Mouse (Mus musculus) frontal cortex, postnatal 25 days (tissue): ENCODE measurements at regions not wholly inside any gene's neighbourhood (a gene's known extent, or its start where the extent isn't known, plus 50 kb on each side); places are given as distances from the start of the nearest gene placed in this dataset.

ENCODE experiments used
- DNase-seq, 2 experiments: peaks; one replicate each; pipeline ENCODE4 v3.0.0; 2022; ENCODE audit warnings: low spot score in 2 of 2

DNA sequence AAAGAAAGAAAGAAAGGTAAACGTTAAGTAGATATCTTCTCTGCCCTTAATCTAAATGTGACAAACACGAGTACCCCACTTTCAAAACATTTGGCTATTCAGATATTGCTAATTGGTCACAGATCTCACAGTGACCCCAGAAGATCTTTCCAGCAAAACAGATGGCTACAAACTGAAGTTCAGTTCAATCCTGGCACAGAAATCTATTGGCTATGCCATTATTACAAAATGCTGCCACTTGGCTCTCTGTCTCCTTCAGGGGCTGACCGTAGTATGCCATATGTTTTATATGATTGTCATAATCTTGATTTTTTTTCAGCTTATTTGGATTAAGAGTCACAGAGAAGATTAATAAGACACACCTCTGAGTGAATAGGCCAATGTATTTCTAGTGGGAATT is 873.2 kb downstream of the Slc22a22 start:
- DNase-seq, result no peak

DNA sequence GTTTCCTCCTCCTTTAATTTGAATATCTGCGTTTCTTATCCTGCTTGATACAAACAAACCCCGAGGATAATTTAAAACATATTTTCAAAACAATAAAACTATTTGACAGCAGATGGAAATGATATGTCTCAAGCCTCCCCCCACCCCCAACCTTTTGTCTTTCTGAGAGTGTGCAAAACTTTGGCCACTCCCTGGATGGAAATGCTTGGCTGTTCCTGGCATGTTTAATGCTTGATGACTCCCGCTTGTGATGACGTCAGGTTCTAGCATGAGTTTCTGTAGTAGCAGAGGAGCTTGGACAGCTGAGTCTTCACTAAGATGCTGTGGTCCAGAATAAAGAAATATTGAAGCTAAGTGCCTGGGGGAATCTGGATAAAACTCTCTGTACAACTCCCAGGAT is 884.8 kb downstream of the Slc22a22 start:
- no peak for DNase-seq

DNA sequence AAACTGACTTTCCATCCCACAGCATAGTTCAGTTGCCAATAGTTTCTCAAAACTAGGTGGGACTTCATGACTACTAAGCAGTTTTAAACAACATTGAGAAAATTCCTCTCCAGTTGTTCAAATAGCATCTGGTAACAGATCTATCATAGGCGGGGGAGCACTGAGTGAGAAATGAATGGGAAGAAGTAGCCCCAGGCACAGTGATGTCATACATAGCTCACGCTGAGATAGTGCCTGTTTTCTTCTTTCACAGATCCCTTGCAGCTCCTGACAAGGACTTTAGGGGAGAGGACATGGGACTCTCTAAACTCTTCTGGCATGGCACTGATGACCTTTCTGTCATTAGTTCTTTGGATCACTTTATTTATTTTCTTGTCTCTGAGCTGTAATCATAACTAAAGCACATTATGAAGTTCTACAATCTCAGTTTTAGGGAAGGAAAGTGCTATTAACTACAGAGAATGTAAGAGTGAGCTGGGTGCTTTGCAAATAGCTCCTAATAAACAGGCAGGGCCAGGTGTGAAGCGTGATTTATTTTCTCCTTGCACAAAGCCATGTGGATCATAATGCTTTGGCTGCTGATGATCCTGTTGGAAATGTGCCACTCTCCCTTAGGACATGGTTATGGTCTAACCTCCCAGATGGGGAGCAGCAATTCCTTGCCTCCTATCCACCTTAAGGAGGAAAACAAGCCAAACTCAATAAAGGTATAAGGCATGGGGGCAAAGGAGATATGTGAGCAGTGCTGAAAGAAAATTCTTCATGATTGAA is 896.5 kb downstream of the Slc22a22 start:
- DNase-seq, result no peak

DNA sequence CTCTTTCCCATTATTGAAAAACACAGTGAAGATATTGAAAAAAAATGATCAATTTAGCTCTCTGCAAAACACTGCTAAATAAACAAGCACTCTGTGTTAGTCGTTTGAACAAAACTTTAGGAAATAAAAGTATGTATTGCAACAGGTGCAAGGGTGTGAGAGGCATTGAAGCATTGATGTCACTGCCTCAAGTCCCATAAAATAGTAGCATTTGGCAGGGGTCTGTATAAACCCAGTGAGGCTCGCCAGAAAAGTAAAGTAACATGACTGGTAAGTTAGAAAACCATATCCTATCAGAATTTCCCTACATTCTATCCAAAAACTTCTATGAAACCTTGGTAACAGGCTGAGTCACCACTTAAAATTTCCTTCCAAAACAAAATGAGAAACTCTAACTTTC is 914.2 kb downstream of the Slc22a22 start:
- no peak for DNase-seq

DNA sequence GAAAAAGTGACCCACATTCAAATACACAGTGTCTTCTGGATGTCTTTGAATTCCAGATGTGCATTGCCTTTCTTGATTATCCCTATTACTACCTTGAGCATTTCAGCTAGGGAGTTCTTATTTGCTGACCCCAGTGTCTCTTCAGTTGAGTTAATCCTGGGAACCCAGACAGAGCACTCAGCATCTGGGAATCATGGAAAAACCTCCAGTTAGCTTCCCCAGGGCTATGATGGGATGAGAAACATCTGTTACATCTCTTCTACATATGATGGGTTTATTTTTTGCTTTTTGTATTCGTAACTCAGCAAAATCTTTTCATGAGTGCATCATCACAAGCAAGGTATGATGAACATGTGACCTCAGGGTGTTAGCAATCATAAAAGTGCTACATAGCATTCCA is 914.6 kb downstream of the Slc22a22 start:
- DNase-seq, result no peak

DNA sequence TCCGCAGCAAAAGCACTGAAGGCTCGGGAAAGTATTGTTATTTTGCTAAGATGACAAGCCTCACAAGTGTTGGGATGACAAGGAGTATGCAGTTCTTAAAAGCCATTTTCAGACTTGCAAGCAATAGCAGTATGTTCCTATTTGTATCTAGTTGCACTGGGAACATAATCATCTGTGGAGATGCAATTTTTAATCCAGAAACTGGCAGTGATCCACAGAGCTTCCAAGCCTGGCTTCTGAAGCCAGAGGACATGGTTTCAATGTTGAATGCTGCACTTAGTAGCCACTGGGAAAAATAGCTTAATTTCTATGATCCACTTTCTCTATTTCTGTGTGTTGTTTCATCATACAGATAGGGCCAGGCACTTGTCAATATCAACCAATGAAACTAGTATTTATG is 915.3 kb downstream of the Slc22a22 start:
- DNase-seq, result no peak

DNA sequence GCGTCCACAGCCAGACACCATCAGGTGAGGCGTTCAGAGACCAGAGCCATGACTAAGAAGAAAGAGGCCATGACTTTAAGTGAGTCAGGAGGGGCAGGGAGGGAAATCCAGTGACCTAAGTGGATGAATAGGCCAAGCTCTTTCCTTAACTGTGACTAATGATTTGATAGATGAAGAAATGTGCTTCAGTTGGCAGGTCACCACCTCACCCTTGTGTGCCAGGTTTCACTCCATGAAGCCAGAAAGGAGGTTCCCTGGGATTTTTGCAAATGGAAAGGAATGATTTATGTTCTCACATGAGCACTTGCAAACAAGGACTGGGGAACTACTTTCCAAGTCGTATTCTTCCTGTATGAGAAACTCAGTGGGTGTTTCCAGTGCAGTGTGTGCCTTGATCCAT is 923.0 kb downstream of the Slc22a22 start:
- DNase-seq, result no peak

DNA sequence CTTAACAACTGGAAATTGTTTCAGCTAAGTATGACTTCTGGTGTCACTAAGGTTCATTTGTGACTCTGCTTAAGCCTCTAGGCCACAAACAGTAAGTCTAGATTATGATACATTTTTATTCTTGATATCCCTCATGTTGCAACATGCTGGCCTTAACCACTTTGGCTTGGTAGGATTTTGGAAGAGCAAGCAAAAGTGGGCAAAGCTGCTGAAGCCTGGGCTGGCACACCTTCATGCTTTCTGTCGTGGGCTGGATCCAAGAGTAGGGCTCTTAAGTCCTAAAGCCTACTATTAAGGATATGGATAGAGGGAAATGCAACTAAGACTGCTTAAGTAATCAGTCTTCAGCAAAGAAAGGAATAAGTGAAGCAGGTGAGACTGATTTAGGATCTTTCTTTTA is 923.6 kb downstream of the Slc22a22 start:
- DNase-seq, result no peak

DNA sequence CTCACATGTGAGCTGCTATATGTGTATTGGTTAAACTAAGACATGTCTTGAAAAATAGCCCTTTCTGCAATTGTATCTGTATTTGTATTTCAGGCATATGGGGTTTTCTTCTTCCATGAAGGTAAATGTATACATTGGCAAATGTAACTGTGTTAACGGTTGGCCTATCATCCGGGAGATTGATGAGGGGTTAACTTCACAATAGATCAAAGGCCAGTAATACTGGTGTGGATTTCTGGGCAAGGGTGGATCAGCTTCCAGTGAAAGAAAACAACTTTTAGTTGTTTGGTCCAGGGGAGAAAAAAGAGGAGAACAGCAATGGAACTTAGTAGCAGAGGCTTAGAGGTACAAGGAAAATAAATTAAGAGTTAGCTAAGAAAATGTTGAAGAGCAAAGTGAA is 945.9 kb downstream of the Slc22a22 start:
- DNase-seq, result no peak

DNA sequence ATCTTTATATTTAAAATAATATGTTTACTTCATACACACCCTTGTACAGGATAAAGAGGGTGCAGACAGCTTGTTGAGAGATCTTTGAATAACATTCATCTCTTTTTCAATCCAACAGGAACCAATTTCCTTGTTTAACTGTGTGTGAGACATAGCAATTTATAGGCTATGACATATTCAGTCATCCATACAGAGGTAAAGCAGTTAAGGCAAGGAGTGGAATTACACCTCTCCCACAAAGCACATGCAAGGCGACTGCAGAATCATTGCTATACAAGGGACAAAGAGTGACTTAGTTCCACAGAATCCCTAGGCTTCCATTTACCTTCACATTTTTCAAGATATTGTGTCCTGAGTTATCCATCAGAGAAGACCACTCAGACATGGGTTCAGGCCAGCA is 959.0 kb downstream of the Slc22a22 start:
- DNase-seq, result no peak

DNA sequence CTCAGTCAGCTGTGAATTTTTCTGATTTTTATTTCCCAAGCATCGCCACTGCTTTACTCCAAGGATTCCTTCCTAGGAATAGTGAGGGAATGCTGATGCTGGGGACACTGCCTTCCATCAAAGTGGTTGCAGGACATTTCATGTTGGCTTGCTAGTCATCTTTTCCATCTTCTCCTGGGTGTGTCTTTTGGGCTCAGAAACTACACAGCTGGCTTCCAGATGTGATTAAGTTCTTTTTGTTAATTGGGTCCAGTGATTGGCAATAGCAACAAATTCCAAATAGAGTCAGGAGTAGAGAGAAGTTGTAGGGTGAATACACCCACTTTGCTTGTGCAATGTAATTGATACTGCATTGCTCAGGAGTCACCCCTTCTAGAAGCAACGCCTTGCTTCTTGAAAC is 961.3 kb downstream of the Slc22a22 start:
- no peak for DNase-seq

DNA sequence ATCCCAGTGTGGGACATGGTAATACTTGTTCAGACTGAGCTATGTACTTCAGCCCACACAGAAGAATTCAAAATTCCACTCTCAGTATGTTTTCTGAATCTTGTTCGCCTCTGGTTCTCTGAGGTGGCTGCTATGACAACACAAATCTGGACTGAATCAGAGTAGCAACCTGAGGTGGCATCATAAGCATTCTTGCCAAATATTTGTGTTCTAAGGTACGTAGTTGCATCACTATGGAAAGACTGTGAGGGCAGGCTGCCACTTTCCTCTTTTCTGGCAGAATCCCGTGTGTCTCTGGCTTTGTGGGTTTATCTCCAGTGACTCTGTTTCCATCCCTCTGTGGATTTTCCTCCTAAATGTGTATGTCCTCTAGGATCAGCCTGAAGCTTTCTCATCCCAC is 978.7 kb downstream of the Slc22a22 start:
- DNase-seq, result no peak

DNA sequence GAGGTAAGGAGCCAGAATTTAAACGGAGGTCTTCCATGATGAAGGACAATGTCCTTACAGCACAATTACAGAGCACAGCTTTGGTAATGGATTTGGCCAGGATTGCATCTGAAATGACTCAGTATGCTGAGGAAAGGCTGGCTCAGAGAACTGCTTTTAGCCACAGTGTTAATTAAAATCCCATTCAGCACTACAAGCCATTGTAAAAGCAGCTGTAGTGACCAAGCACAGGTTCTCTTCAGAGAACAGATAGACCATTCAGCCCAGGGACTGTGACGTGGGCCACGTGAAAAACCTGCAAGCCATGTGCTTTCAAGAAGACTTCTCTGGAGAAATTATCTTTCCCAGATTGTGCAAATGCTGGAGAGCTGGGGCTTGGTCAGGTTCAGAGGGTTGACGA is 979.7 kb downstream of the Slc22a22 start:
- DNase-seq, result no peak

DNA sequence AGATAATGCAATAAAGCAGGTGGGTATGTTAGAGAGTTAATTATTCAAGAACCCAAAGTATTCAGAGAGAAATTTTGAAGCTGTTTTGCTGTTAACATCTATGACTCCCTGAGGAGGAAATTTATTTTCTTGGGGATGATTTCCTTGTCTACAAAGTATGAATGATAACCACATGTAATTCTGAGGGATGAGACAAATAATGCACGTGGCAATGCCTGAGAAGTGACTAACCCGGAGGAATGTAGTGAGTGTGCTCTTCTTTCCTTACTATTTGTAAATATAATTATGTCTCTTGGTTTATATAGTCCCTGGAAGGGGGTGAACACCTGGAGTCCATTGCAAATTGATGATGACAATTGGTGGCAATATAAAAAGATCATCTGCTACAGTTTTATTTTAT is 981.1 kb downstream of the Slc22a22 start:
- no peak for DNase-seq

DNA sequence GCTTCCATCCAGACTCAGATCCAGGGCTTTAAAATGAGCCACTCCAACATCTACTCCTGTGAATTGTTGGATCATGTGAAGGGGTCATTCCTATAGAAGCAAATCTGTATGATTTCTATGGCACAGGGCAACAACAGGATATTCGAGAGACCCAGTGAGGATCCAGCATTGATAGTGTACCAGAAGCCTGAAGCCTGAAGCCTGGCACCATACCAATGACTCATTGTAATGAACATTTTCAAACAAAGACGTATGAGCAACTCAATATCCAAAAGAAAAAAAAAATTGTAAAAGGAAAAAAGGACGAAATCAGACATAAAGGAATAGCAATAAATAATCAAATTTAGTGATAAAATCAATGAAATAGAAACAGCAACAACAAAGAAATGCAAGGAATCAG is 991.5 kb downstream of the Slc22a22 start:
- DNase-seq, result no peak

DNA sequence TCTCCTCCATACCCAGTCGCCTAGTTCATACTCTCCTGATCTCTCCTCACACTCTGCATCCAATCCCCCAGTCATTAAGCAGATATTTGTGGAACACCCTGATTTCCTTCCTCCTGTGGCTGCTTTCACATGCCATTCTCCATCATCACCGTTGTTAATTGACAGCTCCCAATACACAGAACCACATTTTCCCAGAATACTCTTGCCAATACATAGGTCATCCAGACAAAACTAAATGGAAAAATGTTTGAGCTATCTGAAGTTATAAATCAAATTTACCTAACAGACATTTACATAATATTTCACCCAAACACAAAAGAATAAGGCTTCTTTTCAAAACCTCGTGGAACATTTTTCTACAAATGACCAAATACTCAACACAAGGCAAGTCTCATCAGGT is 992.7 kb downstream of the Slc22a22 start:
- no peak for DNase-seq

DNA sequence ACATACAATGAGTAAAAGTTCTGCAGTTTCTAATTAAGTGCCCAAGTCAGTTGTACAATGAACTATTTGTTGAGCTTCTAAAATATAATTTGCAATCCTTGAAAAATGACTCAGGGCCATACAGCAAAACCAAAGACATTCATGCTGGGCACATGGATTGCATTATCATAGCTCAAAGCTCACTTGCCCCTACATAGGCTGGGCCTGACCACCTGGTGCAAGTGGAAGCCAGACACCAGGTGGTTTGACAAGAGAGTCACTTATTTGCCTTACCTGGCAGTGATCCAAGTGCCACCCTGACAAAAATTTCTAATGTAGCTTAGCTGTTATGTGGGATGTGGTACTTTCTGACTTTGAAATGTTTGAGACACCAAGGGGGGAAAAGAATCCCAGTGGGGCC is 997.7 kb downstream of the Slc22a22 start:
- DNase-seq, result no peak

DNA sequence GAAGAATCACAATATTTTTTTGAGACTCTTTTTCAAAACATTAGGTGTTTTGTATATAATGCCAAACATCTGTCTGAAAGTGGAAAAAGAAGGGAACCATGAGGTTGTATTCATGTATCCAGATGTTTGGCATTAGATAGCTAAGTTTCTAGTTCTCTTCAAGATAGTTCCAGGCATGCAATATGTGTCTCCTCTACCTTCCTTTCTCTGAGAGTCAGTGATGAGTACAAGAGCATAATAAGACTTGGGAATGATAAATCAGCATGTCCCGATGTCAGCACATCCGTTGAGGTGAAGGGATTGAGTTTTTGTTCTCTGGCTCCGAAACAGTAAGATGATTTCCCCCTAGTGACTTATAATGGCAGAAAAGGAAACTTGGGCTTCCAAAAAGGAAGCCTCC is 998.4 kb downstream of the Slc22a22 start:
- no peak for DNase-seq

DNA sequence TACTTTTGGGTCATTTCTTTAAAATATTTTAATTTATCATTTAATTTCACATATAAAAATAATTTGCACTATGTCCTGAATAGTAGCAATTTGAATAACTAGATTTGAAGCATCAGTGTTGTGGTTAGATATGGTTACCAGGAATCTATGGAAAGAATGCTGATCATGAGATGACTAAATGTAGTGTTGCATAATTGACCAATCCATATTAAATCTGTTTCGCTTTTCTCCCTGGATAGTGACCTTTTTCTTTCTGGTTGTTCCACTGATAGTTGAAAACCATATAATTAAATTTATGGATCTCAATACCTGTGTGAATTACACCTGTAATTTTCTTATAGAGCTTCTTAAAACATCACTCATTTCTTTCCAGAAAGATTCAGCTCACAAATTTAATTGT is 1003.7 kb downstream of the Slc22a22 start:
- DNase-seq, result no peak

DNA sequence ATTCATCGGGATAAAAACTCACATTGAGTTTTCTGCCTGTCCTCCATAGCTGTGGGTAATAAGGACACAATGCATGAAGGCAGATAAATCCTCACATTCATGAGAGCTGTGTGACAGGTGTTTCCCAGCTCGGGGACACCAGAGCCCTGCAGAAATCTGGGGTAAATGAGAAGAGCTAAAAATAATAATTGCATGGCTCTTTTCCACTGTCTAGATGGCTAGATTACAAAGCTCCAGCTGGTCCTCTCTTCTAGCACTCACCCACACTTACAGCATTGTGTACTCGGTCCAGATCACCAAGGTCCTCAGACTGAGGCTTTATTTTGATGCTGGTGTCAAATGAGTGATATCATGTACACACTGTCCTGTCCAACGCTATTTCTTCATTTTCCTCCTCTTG is 1025.5 kb downstream of the Slc22a22 start:
- DNase-seq, result no peak

DNA sequence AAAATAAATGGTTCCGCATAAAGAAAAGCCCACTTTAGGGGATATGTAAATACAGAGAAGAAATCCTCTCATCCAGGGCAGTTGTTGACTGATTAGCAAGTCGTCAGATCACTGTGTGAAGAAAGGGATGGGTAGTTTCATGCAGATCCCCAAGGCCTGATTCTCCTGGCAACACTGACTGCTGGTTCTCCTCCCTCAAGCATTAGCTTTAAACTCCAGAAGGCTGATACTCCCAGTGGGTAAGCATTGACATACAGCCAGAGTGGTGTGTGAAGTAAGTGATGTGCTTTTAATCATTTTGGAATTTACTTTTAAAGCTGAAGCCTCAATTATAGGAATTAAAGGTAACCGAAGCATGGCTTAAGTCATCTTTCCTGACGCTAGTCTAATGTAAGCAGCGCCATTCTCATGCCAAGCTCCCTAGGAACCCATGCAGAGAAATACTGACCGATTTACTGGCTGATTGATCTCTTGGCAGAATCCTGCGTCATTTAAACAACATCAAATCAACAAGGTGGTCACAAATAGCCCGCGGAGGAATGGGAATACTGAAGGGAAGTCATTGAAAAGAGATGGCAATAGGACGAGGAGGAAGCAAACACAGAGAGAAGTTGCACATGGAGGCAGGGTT is 1029.3 kb downstream of the Slc22a22 start:
- DNase-seq, result no peak

DNA sequence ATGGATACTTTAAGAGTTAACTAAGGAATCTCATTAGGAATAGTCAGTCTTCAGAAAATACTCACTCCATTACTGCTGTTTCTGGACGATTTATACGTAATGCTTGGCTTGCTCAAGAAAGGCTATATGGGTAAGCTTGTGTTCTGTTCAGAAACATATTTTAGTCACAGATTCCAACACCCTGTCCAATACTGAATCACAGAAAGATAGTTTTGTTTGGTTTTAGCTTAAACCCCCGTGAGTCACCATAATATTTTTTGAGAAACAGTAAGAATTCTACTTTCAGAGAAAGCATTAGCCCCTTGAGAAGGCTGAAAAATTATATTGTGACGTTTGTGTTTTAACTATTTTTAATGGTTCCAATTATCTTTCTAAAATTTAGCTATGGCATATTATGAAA is 1037.3 kb downstream of the Slc22a22 start:
- no peak for DNase-seq

DNA sequence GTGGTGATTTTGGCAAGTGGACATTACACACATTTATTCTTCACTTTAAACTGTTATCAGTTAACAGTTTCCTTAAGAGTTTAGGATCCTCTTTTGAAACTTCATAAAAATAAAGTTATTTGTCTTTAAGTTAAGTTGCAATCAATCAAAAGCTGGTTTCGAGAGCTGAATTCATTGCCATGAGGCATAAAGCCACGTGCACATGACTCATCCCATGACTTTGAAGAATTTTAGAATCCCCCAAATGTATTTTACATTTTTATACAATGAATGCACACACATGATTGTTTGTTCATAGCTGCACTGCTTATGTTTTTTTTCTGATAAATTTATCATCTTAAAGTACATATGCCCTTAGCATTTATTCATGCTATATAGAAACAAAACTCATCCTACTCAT is 1039.1 kb downstream of the Slc22a22 start:
- DNase-seq, result no peak

DNA sequence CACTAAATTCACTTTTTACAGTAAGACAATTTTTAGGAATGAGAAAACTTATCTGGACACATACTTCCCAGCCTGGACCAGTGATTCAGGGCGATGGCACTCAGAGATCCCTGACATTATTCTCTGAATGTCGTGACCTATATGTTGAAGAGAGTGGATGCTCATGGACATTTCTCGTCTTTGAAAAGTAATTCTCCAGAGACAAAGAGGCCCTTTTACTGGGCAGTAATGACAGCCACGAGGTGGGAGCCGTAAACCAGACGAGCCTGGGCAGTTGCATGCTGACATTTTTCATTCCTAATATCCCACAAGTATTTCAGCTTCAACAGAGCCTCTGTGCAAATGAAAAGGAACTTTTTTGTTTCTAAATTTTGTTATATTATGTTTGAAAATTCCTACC is 1041.3 kb downstream of the Slc22a22 start:
- DNase-seq, result no peak
